ENCODE assay signal across 18 mouse cellular contexts in genomic region chr12:85303256-85303655, GRCm38 (mm10). TPM values are rescaled to one million over a fixed set of nuclear protein-coding genes. Genes with fewer than 3 reads are reported as not detected.
"Had no signal": no experiment of that assay in that cellular context is flagged by ENCODE, and none has a peak within 500 bp of the region (broad histone marks: within the 10 kb centered on the region; RNA-seq: fewer than 3 reads in every experiment).

No protein-coding gene starts in this region.

- H3K4me3 ChIP-seq: lung, embryonic 15.5 days; megakaryocyte, embryonic 14.5 days; midbrain, embryonic 13.5 days; midbrain, embryonic 15.5 days; neural tube, embryonic 12.5 days; stomach, embryonic 15.5 days had no signal

- ATAC-seq: liver, postnatal 0 days; lung, postnatal 0 days; midbrain, embryonic 13.5 days; midbrain, embryonic 15.5 days had no signal

- H3K4me1 ChIP-seq: midbrain, embryonic 13.5 days; midbrain, embryonic 15.5 days had no signal

- H3K9me3 ChIP-seq: lung, embryonic 15.5 days; megakaryocyte, embryonic 14.5 days; midbrain, embryonic 13.5 days; midbrain, embryonic 15.5 days; neural tube, embryonic 12.5 days; stomach, embryonic 15.5 days had no signal

- H3K4me2 ChIP-seq: lung, embryonic 15.5 days; midbrain, embryonic 11.5 days; midbrain, embryonic 13.5 days; midbrain, embryonic 15.5 days; neural tube, embryonic 12.5 days; stomach, embryonic 15.5 days had no signal

- DNase-seq: liver, postnatal 0 days; lung, adult 2 months; lung, postnatal 14 days; lung, postnatal 36 days; right cerebral cortex, postnatal 14 days; thymus, adult 2 months; thymus, postnatal 25 days; thymus, postnatal 4 days had no signal

- H3K27ac ChIP-seq: lung, embryonic 15.5 days; macrophage; midbrain, embryonic 13.5 days; midbrain, embryonic 15.5 days; neural tube, embryonic 12.5 days; stomach, embryonic 15.5 days; stomach, postnatal 0 days had no signal

- H3K9ac ChIP-seq: liver, postnatal 0 days; lung, embryonic 15.5 days; midbrain, embryonic 13.5 days; midbrain, embryonic 15.5 days; neural tube, embryonic 12.5 days; stomach, embryonic 15.5 days had no signal

- H3K27me3 ChIP-seq: lung, embryonic 15.5 days; megakaryocyte, embryonic 14.5 days; midbrain, embryonic 13.5 days; midbrain, embryonic 15.5 days; neural tube, embryonic 12.5 days; stomach, embryonic 15.5 days had no signal

RNA-seq across cellular contexts. Expression of gene Zc2hc1c, which starts 14.9 kb away (rescaled TPM):
- polyA plus RNA-seq: macrophage had no signal
